Mouse (Mus musculus): ENCODE measurements around the gene Ptch2.

DNA sequence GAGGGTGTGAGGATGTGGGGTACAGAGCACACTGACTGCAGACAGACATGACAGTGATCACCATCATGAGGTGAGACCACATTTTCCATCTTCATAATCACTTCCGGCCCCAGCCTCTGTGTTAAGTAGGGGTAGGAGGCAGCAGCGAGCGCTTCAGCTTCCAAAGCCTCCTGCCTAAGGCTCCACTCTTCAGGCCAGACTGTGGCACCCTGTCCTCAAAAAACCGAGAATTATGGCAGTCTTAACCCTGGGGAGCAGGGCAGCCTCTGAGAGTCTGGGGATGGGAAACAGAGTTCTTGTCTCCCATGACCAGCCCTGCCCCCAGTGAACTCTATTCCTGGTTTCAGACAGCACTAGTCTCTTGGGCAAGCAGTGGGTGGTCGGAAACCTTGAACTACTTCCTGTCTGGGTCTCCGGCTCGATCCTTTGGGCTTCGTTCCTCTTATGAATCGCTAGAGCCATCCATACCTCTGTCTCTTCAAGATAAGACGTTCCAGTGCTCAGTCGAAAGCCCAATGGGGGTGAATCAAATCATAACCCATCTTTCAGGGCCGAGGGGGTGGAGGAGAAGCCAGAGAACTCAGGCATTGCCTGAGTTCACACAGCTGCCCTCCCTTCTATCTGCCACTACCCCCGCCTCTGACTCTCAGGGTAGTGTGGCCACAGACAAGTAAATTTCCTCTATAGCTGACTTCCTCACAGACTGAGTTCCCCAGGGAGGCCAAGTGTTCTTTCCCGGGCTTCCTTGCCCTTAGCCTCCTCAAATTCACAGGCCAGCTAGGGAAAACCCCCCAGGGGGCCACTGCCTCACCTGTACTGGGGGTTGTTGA lies 28.9 kb downstream of the Ptch2 start:
- TF ChIP-seq ZNF384 (IDR thresholded peaks at IDR 0.05; ENCODE audit: low read depth, low read length), result no peak
- no peak for TF ChIP-seq HCFC1 (IDR thresholded peaks at IDR 0.05; ENCODE audit: borderline replicate concordance, insufficient read depth, low read length)
- no peak for TF ChIP-seq MAFK (IDR thresholded peaks at IDR 0.05; ENCODE audit: insufficient read depth, low read depth, low read length)
- no peak for TF ChIP-seq CHD2 (IDR thresholded peaks at IDR 0.05; ENCODE audit: low read depth, low read length)
- TF ChIP-seq ZC3H11A (IDR thresholded peaks at IDR 0.05; ENCODE audit: borderline replicate concordance, low read depth, low read length), result no peak
